Mouse (Mus musculus) 3134 (cell line): ENCODE measurements around the gene Ggt1.

Experiments used
- DNase-seq: peaks from one replicate; pipeline ENCODE4 v3.0.0-alpha.2; 2011; ENCODE audit warnings: low spot score; ENCODE audit not compliant: insufficient read length; ENCODE audit errors: extremely low read depth

Ggt1 gene

DNA sequence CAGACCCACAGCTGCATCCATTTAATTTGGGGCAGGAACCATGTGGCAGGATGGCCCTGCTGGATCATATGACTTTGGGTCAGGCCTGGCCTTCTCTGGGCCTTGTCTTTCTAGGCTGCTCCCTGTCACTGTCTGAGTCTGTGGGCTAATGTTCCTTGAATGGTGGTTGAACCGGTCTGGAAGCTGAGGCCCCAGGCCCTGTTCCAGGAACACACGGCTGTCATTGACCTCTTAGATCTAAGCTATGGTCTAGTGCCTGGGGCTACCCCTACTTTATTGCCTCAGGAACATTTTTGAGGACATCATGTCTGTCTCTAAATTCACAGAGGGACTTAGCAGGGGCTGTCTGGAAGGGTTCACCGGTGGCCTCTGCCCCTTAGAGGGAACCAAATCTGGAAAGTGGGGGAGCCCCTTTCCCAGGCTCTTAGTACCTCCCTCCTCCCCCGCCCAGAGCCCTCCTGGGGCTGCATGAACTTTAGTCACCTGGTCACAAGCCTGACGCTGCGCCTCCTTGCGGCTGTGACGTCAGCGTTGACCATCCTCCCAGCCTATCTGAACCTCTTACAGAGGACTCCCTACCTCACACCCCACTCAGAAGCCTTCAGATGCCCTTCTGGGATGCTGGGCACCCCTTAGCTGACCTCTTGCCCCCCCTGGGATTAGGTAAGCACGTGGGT is 9.7 kb downstream of the Ggt1 start:
- no peak for DNase-seq

GRCm38 (mm10) chr10:75571937-75572336 is 10.5 kb downstream of the Ggt1 start:
- no peak for DNase-seq

- DNase-seq, result no peak
These were observed 11.8 kb downstream of the Ggt1 start for GRCm38 (mm10) chr10:75573181-75573580.

DNA sequence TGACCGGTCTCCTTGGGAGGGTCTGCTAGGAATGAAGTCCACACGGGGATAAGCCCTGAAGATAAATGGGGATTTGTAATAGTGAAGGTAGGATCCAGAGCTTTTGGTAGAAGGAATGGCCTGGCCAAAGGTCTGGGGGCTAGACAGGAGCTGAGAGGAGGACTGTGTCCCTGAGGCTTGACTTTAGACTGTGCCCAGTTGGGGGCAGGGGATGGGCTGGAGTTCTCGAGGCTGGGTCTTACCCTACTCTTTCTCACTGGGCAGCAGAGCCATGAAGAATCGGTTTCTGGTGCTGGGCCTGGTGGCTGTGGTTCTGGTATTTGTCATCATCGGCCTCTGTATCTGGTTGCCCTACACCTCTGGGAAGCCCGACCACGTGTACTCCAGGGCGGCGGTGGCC is 12.6 kb downstream of the Ggt1 start:
- DNase-seq, result no peak

DNA sequence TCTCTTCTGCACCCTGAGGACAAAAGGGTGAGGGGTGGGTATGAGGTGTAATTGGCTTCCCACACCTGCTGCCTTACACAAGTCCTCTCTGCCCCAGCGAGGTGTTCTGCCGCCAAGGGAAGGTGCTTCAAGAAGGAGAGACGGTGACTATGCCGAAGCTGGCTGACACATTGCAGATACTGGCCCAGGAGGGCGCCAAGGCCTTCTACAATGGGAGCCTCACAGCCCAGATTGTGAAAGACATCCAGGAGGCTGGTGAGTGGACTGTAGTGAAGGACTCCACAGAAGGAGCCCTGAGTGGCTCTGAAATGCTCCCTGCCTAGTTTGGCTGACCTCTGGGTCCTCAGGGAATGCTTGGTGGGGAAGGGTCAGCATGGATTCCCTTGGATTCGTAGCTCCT is 17.7 kb downstream of the Ggt1 start:
- no peak for DNase-seq

GRCm38 (mm10) chr10:75585876-75586552 is 24.6 kb downstream of the Ggt1 start:
- DNase-seq, result no peak

GRCm38 (mm10) chr10:75586553-75586879 is 25.1 kb downstream of the Ggt1 start:
- no peak for DNase-seq

DNA sequence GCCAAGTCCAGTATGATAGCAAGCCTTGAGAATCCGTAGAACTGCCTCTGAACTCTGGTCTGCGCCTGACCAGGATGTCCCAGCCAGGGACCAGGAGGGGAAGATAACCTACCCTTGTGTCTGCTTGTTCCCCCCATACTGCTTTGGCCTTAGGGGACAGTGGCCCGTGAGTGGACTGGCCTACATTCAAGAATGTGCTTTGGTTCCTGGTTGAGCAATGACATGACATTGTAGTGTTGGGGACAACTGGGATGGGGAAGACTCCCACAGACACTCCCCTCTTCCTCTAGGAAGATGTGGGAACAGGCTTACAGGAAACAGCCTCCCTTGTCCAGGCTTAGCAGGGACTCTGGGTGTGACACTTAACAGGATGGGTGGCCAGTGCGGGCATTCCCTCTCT is 26.4 kb downstream of the Ggt1 start:
- DNase-seq, result no peak

- no peak for DNase-seq
These were observed 26.9 kb downstream of the Ggt1 start for GRCm38 (mm10) chr10:75588336-75588735.

GRCm38 (mm10) chr10:75589129-75589528 is 27.7 kb downstream of the Ggt1 start, which contains the start of gene Ggt5:
Gene Ggt5 (plus strand): TSS chr10:75589340.
- no peak for DNase-seq

GRCm38 (mm10) chr10:75589651-75590050 is 28.2 kb downstream of the Ggt1 start:
- no peak for DNase-seq

DNA sequence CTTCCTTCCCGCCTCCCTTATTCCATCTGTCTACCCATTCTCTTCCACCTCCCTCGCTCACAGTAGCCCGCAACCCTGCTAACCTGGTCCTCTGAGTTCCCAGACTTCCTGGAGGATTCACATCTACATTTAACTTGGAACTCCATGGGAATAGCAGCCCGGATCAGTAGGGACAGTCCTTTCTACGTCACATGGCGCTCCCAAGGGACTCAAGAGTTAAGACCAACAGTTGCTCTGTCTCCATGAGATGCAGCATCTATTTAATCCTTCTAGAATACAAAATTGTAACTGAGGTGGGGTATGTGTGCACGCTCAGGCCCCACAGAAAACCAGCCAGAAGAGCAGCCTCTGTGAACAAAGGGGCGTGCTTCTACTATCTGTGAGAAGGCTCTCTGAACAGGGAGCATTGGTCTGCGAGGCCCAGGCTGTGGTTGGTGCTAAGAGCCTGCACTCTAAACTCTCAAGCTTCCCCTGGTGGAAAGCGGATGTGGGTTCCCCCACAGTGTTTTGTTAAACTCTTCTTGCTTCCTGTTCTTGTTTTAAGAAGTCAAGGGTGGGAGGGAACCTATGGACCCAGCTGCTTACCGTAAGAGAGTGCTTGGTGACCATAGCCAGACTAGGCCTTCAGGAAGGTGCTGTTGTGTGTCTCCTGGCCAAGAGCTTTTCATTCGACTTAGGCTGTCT is 29.9 kb downstream of the Ggt1 start:
- no peak for DNase-seq

GRCm38 (mm10) chr10:75592585-75592984 is 31.2 kb downstream of the Ggt1 start:
- no peak for DNase-seq

GRCm38 (mm10) chr10:75595981-75596380 is 34.6 kb downstream of the Ggt1 start:
- DNase-seq, result no peak

DNA sequence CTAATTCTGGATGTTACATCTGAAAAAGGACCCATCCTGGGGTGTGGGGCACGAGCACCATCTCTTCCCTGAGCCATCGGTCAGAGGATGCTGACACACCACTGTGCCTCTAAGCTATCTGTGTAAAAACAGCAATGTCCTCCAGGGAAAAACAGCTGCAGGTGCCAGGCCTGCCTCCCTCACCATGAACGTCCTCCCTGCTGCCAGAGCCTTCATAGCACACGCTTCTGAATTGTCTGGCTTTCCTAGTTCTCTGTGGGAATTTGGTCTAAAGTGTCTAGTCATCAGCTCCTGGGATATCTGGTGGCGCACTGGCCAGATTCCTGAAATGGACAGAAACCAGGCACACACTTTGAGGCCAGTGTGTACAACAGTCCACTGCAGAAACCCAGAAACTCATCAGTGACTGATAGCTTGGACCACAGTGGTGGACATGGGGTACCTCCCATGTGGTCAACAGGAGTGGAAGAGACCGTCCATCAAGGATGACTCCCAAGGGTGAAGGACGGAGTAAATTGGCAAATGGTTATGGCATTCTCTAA is 38.9 kb downstream of the Ggt1 start:
- no peak for DNase-seq

- DNase-seq, result no peak
These were observed 43.9 kb downstream of the Ggt1 start for GRCm38 (mm10) chr10:75605162-75605846.

DNA sequence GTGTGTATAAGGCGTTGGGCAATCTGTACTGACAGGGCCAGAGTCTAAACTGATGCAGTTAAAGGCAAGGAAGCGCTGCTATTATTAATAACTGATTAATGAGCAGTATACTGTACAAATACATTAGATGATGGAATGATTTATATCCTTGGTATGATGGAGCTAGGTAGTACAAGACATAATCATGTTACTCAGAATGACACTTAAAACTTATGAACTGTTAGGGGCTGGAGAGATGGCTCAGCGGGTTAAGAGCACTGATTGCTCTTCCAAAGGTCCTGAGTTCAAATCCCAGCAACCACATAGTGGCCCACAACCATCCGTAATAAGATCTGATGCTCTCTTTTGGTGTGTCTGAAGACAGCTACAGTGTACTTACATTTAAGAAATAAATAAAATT is 45.8 kb downstream of the Ggt1 start:
- no peak for DNase-seq

DNA sequence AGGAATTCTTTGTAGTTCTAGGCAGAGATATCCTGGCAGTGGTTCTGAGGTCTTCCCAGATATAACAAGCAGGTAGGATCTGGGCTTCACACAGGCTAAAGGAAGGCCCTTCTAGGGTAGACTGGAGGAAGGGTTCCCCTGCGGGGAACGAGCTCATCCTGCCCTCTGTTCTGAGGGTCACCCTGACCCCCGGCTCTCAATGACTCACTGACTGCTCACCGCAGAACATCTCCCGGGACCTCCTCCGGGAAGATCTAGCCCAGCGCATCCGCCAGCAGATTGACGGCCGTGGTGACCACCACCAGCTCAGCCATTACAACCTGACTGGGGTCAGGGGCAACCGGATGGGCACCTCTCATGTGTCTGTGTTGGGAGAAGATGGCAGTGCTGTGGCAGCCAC is 47.6 kb downstream of the Ggt1 start:
- DNase-seq, result no peak

DNA sequence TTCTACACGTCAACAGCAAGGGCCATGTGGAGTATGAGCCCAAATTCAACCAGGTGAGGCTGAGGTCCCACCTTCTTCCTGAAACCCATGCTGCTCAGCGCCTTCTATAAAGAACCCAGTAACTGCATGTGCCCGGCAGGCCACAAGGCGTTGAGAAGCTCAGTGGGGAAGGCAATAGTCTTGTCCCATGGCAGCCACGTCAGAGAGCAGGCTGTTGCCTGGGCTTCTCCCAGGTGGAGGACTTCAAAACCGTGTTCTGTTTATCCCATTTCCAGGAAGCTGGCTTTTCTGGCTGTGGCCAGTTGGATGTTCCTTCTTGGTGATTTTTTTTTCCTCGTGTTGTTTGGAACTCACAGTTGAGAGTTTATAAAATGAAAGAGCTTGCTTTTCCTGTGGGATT is 49.1 kb downstream of the Ggt1 start:
- DNase-seq, result no peak

- no peak for DNase-seq
These were observed 54.6 kb downstream of the Ggt1 start for GRCm38 (mm10) chr10:75616044-75616443.

- DNase-seq, result no peak
These were observed 59.4 kb downstream of the Ggt1 start for GRCm38 (mm10) chr10:75620818-75621217.
